Mouse (Mus musculus): ENCODE measurements at regions not wholly inside any gene's neighbourhood (a gene's known extent, or its start where the extent isn't known, plus 50 kb on each side); places are given as distances from the start of the nearest gene placed in this dataset.

GRCm38 (mm10) chr3:157710790-157711381 is 144.2 kb downstream of the Ptger3 start:
- DNase-seq (ENCODE audit: low spot score in 2 of 2): no peak

- no peak for DNase-seq (ENCODE audit: low spot score in 2 of 2)
Observed at GRCm38 (mm10) chr3:157699961-157700360, 133.3 kb downstream of the Ptger3 start.

- DNase-seq (ENCODE audit: low spot score in 2 of 2): no peak
Observed at GRCm38 (mm10) chr3:157698529-157698928, 131.8 kb downstream of the Ptger3 start.

DNA sequence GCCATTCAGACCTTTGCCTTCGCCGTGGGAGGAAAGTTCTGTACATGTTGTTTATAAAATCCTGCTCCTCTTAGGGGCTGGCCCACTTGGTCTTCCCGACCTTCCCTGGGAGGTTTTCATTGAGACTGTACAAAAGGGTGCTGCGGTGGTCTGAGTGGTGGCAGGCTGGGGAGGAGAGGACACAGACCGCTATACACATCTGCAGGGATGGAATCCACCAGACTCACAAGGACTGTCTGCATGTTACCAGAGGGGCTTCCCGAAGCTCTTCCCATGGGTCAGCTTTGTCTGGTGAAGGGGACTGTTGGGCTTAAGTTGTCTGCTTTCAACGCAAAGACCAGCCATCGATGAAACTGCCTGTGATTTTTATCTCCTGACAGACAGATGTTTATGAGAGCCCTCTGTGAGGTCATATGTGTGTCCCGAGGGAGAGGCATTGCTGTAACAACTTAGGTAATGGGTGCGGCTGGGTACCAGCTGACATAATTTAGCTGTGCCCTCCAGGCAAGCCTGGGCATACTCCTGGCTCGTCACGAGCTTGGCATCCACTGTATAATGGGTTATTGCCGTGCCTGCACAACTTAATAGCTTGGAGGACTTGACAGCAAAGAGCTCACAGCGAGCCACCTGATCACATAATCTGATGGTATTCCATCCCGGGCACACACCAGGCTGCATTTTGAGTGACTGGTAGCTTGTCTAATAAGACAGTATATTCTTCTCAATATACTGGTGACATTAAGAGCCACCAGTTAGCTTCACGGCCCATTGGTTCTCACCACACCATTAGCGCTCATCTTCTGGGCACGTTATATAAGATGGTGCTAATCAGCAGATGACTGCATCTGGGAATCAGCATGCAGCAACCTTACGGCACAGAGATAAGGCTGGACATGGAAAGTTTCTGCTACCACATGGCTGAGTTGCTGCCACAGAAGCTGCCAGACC is 128.7 kb downstream of the Ptger3 start:
- no peak for DNase-seq (ENCODE audit: low spot score in 2 of 2)

All from right cerebral cortex, adult 2 months (tissue).